Mouse (Mus musculus) kidney, postnatal 14 days (tissue): ENCODE results near the gene Dnajc5.
"Not testable (repeated sequence)": the region's sequence is repeated elsewhere in the genome, so short reads cannot be mapped to it uniquely, and the experiment has no call there.

Source experiments
- DNase-seq: peaks from one replicate; pipeline ENCODE4 v3.0.0; 2022; ENCODE audit warnings: mixed read lengths

The Dnajc5 gene

GRCm38 (mm10) chr2:181520118-181520935 is at the start of gene Dnajc5:
TSS of gene Dnajc5 (plus strand) at chr2:181520485.
- DNase-seq, result peak; percentile 99

DNA sequence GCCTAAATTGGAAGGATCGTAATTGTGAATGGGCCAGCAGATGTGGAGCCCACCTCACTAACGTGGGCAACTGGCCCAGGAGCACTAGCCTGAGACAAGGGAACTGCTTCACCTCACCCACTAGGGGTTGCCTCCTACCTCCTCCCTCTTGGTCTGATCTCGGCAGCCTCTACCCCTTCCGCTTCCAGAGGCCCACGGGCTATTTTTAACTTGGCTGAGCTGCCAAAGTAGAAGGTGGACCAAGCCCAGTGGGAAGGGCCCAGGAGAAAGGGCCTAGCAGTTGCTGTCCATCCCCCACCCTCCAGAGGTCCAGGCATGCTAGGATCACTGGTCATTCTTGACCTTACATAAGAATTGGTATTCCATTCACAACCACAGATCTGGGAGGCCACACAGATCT is 49.0 kb upstream of the Dnajc5 start:
- peak; percentile 72 for DNase-seq

- DNase-seq, result peak; percentile 47
Observed at GRCm38 (mm10) chr2:181472256-181472827, 47.9 kb upstream of the Dnajc5 start.

DNA sequence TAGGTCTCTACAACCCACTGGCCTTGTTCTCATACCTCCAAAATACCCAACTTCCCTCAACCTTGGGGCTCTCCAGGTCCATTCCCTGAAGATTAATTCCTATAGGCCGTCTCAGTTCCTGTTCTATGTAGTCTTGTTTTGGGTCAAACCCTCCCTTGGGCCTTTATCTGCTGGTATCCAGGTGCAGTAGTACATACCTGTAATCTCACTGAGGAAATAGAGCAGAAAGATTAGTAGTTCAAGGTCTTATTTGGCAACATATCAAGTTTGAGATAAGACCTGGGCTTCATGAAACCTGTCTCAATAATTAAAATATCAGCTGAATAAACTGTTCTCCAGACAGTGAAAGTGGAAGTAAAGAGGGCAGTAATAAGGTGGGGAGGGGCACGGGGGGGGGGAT is 37.2 kb upstream of the Dnajc5 start:
- DNase-seq, result no peak

DNA sequence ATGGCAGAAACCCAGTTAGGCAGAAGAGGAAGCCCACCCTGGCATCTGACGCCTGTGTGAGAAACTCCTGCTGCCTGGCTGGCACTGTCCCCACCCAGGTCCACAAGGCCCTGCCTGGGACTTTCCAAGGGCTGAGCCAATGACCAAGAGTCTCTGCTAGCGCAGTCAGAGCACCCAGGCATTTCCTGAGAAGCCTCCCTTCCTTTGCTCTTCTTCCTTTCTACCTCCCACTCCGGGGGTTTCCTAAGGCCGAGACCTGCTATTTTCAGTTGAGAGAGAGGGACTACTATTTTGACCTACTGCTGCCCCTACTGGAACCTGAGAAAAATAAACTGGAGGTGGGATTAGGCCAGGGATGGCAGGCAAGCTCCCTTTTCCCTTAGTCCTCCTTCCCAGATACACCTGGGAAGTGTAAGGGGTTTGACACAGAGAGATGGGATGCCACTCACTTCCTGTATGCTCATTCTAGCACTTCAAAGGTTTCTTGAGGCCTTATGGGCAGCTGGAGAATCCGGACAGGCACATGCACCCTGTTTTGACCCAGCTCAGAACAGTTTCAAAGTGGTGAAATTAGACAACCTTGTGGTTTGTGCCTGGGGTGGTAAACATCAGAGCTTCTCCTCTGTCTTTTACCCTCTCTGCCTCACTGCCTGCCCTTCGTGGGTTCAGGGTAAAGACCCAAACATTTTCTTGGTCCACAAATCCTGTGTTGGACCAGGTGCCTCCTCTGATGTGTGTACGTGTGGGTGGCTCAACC is 36.5 kb upstream of the Dnajc5 start:
- peak; percentile 65 for DNase-seq

DNA sequence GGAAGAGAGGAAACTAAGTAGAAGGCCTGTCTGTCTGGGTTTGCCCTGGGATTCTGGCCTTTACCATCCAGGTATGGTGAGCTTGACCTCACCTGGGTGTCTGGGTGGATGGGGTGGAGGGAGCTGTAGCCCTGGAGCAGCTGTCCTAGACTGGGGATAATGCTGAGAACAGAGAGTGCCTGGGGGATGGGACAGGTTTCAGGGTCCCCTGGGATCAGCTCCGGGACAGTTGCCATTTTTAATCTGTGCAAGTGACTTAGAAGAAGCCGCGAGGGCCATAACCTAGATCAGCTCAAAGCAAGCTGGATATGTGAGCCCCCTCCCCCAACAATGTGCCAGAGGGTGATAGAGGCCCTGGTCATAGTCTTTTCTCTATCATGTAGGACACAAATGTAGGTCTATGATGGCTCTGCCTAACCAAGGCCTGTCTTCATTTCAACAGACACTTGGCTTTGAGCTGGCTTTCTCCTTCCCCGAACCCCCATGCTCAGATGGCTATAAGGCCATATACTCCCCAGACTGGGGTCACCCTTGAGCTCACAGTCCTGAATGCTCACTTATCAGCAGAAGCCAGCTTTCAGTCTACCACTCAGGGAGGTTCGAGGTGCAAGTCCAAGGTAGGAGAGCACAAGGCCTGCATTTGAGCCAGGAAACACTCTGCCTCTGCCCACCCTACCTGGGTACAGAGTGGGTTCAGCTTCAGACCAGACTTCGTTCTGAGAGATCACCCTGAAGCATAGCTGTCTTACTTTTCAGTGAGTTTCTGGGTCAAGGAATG is 35.6 kb upstream of the Dnajc5 start:
- DNase-seq, result peak; percentile 25

- no peak for DNase-seq
Observed at GRCm38 (mm10) chr2:181485741-181486140, 34.5 kb upstream of the Dnajc5 start.

- peak; percentile 86 for DNase-seq
Observed at GRCm38 (mm10) chr2:181487338-181488277, 32.7 kb upstream of the Dnajc5 start.

DNA sequence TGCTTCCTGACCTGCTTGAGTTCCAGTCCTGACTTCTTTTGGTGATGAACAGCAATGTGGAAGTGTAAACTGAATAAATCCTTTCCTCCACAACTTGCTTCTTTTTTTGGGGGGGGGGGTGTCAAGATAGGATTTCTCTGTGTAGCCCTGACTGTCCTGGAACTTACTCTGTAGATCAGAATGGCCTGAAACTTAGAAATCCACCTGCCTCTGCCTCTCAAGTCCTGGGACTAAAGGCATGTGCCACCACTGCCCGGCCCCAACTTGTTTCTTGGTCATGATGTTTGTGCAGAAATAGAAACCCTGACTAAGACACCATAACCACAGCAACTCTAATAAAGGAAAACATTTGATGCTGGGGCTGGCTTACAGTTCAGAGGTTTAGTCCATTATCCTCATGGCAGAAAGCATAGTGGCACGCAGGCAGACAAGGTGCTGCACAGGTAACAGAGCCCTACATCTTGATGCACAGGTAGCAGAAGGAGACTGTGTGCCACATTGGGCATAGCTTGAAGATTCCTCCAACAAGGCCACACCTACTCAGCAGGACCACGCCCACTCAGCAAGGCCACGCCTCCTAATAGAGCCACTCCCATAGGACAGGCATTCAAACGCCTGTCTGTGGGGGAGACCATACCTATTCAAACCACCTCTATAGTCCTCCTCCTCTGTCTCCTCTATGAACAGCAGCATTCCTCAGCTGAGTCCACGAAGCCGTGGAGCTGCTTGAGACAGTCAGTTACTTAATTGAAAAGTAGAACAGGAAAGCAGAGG is 28.7 kb upstream of the Dnajc5 start:
- DNase-seq, result peak; percentile 37

DNA sequence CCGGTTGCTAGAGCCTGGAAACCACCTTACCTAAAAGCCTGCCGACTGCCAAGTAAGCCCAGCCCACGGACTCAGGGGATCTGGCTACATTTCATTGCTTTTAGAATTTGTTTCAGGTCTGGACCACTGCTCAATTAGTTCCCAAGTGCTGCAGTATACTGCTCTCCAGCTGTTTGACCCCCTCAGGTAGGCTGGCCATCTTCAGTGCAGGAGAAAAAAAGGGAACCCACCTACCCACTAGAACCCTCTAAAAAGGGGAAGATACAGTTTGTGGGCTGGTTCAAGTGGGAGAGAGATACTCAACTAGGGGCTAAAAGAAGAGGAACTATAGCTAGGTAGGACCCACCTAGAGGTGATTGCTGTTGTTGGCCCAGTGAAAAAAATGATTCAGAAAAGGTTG is 28.1 kb upstream of the Dnajc5 start:
- DNase-seq, result no peak

DNA sequence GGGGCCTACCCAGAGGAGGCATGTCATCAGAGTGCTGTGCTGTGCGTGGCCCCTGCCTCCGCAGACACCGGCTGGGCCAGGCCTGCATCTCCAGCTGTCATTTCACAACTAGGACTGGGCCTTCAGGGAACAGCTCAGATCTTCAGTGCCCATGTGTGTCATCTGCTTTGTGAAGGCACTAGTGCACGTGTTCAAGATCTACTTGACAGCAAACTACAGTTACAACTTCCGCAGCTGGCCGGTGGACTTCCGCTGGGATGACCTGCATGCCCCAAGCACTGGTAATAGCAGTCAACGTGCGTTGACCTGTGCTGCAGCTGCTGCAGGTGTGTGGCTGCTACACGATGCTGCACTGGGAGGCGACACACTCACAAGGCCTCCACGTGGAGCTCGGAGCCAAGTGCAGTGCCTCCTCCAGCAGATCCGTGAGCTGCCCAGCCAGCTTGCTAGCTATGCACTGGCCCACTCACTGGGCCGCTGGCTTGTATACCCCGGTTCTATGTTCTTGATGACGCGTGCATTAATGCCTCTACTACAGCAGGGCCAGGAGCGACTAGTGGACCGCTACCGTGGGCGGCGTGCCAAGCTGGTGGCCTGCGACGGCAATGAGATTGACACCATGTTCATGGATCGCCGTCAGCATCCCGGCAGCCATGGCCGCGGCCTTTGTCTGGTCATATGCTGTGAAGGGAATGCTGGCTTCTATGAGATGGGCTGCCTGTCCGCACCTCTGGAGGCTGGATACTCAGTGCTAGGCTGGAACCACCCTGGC is 26.9 kb upstream of the Dnajc5 start, which contains the start of gene Abhd16b:
Gene Abhd16b (plus strand): TSS at position 51 of the 772 bp plus-strand sequence.
- DNase-seq, result no peak

GRCm38 (mm10) chr2:181494266-181494945 is 25.9 kb upstream of the Dnajc5 start:
- DNase-seq, result no peak

GRCm38 (mm10) chr2:181495845-181496244 is 24.4 kb upstream of the Dnajc5 start:
- DNase-seq, result not testable (repeated sequence)

GRCm38 (mm10) chr2:181496281-181496680 is 24.0 kb upstream of the Dnajc5 start:
- peak; percentile 79 for DNase-seq

DNA sequence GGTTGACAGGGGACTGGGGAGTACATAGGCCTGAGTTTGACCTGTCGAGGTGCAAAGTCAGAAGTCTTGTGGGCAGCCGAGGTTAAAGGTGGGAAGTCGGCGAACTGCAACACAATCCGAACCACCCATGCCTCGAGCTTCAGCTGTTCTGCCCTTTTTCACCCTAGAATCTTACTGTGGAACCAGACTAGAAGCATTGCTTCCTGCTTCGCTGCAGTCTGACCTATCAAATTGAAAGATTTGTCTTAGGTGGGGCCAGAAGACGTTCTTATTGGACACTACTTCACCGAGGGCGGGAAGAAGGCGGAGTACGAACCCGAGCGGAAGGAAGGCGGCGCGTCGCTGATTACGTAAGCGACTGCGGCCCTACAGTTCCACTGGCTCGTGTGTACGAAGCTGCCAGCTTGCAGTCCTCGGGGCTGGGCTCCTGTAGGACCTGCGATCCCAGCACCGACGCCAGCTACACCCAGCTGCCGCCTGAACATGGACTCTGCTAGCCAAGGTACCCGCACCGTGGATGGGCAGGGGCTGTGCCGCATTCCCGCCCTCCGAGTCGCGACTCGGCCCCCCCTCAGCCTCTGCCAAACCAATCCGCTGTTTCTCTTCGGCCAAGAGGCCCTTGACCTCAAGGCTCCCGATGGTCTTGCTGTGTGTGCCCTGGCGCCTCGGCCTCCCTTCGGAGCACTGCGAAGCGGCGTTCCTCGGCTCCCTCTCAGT is 23.3 kb upstream of the Dnajc5 start, which contains the start of gene Tpd52l2:
Gene Tpd52l2 (plus strand): TSS at position 312 of the 717 bp plus-strand sequence.
- DNase-seq, result peak; percentile 97

DNA sequence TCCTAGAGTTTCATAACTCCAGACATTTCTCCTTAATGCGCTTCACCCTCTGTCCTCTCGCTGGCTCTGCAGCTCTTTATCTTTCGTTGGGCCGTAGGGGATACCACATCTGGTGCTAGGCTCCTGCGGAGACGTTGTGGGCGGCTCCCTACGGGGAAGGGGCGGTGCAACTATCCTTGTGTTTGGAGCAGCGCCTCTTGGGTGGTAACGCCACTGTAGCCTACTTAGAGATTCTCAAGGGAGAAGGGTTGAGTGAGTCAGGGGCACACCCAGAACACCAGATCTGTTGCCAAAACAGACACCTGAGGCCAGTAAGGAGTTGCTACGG is 22.8 kb upstream of the Dnajc5 start:
- peak; percentile 74 for DNase-seq

GRCm38 (mm10) chr2:181498644-181499043 is 21.6 kb upstream of the Dnajc5 start:
- no peak for DNase-seq

DNA sequence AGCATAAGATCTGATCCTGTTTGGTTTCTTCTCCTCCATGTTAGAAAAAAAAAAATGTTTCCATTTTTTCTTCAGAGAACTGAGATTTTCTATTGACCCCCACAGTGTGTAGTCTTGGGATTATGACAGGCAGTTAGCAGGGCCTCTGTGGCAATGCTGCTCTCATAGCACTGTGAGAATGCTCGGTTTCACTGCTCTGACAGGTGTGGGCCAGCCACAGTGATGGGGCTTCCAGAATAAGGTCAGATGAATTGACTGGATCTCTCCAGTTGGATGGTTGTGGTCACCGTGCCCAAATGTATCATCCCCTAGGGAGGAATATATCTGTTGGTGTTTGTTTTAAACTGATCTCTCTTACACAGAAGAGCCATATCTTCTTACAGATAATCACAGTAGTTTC is 11.1 kb upstream of the Dnajc5 start:
- no peak for DNase-seq

- no peak for DNase-seq
Observed at GRCm38 (mm10) chr2:181511231-181511630, 9.1 kb upstream of the Dnajc5 start.
